Mouse (Mus musculus): ENCODE results near the gene Fxyd1.

GRCm38 (mm10) chr7:31056448-31056847 is 551 bp downstream of the Fxyd1 start:
- TF ChIP-seq MAFK (IDR thresholded peaks at IDR 0.05; ENCODE audit: insufficient read depth, low read depth, low read length) (no peak), ZNF384 (IDR thresholded peaks at IDR 0.05; ENCODE audit: low read depth, low read length) (no peak)
